Mouse (Mus musculus): ENCODE measurements at regions not wholly inside any gene's neighbourhood (a gene's known extent, or its start where the extent isn't known, plus 50 kb on each side); places are given as distances from the start of the nearest gene placed in this dataset.

GRCm38 (mm10) chr15:62092671-62093185, 1169.9 kb upstream of the A1bg start:
- no peak for TF ChIP-seq CTCF (IDR thresholded peaks at IDR 0.05; ENCODE audit: borderline replicate concordance, control insufficient read depth, extremely low read depth, insufficient read depth, low read length, poor library complexity)
- no peak for TF ChIP-seq POLR2A (IDR thresholded peaks at IDR 0.05; ENCODE audit: control insufficient read depth, extremely low read depth, insufficient read depth, low read length, poor library complexity)
- H3K4me1 ChIP-seq (replicated peaks; ENCODE audit: control insufficient read depth, insufficient read depth, low read length), result peaks cover 16% of the 10 kb centered on the region
- H3K27ac ChIP-seq (ENCODE audit: control insufficient read depth, insufficient read depth, low read length), result peak overlapping the region; percentile 28; the same call in 1 of the 2 replicates
- no peaks in the 10 kb centered on the region for H3K36me3 ChIP-seq (ENCODE audit: control insufficient read depth, insufficient read depth, low read length)
- 12% methylated on average over 5 of the region's 5 CpGs for WGBS
- no peak overlapping the region for H3K4me3 ChIP-seq (ENCODE audit: control insufficient read depth, insufficient read depth, low read length)
- peak; percentile 68 for DNase-seq
- H3K27me3 ChIP-seq (ENCODE audit: control insufficient read depth, insufficient read depth, low read length), result no peaks in the 10 kb centered on the region

GRCm38 (mm10) chr15:62091746-62092659, 1169.2 kb upstream of the A1bg start:
- Histone ChIP-seq H3K36me3 (ENCODE audit: control insufficient read depth, insufficient read depth, low read length) (no peaks in the 10 kb centered on the region), H3K27ac (ENCODE audit: control insufficient read depth, insufficient read depth, low read length) (peak overlapping the region; percentile 28; the same call in 1 of the 2 replicates), H3K4me3 (ENCODE audit: control insufficient read depth, insufficient read depth, low read length) (no peak overlapping the region), H3K27me3 (ENCODE audit: control insufficient read depth, insufficient read depth, low read length) (no peaks in the 10 kb centered on the region), H3K4me1 (replicated peaks; ENCODE audit: control insufficient read depth, insufficient read depth, low read length) (peaks cover 16% of the 10 kb centered on the region)
- DNase-seq, result no peak
- WGBS, result 84% methylated on average over 12 of the region's 12 CpGs
- TF ChIP-seq POLR2A (IDR thresholded peaks at IDR 0.05; ENCODE audit: control insufficient read depth, extremely low read depth, insufficient read depth, low read length, poor library complexity) (no peak), CTCF (IDR thresholded peaks at IDR 0.05; ENCODE audit: borderline replicate concordance, control insufficient read depth, extremely low read depth, insufficient read depth, low read length, poor library complexity) (no peak)

GRCm38 (mm10) chr15:62091144-62091543, 1168.3 kb upstream of the A1bg start:
- no peak overlapping the region for H3K4me3 ChIP-seq (ENCODE audit: control insufficient read depth, insufficient read depth, low read length)
- H3K27ac ChIP-seq (ENCODE audit: control insufficient read depth, insufficient read depth, low read length), result no peak overlapping the region
- WGBS, result 96% methylated on average over 5 of the region's 5 CpGs
- DNase-seq, result no peak
- H3K36me3 ChIP-seq (ENCODE audit: control insufficient read depth, insufficient read depth, low read length), result no peaks in the 10 kb centered on the region
- H3K27me3 ChIP-seq (ENCODE audit: control insufficient read depth, insufficient read depth, low read length), result no peaks in the 10 kb centered on the region
- H3K4me1 ChIP-seq (replicated peaks; ENCODE audit: control insufficient read depth, insufficient read depth, low read length), result peaks cover 16% of the 10 kb centered on the region
- TF ChIP-seq CTCF (IDR thresholded peaks at IDR 0.05; ENCODE audit: borderline replicate concordance, control insufficient read depth, extremely low read depth, insufficient read depth, low read length, poor library complexity) (no peak), POLR2A (IDR thresholded peaks at IDR 0.05; ENCODE audit: control insufficient read depth, extremely low read depth, insufficient read depth, low read length, poor library complexity) (no peak)

GRCm38 (mm10) chr15:62088341-62088740, 1165.5 kb upstream of the A1bg start:
- WGBS, result 97% methylated on average over 4 of the region's 4 CpGs
- DNase-seq, result no peak
- Histone ChIP-seq H3K27me3 (ENCODE audit: control insufficient read depth, insufficient read depth, low read length) (no peaks in the 10 kb centered on the region), H3K4me3 (ENCODE audit: control insufficient read depth, insufficient read depth, low read length) (no peak overlapping the region), H3K4me1 (replicated peaks; ENCODE audit: control insufficient read depth, insufficient read depth, low read length) (peaks cover 14% of the 10 kb centered on the region), H3K27ac (ENCODE audit: control insufficient read depth, insufficient read depth, low read length) (no peak overlapping the region), H3K36me3 (ENCODE audit: control insufficient read depth, insufficient read depth, low read length) (no peaks in the 10 kb centered on the region)
- TF ChIP-seq POLR2A (IDR thresholded peaks at IDR 0.05; ENCODE audit: control insufficient read depth, extremely low read depth, insufficient read depth, low read length, poor library complexity) (no peak), CTCF (IDR thresholded peaks at IDR 0.05; ENCODE audit: borderline replicate concordance, control insufficient read depth, extremely low read depth, insufficient read depth, low read length, poor library complexity) (no peak)

- no peak overlapping the region for H3K4me3 ChIP-seq (ENCODE audit: control insufficient read depth, insufficient read depth, low read length)
- TF ChIP-seq CTCF (IDR thresholded peaks at IDR 0.05; ENCODE audit: borderline replicate concordance, control insufficient read depth, extremely low read depth, insufficient read depth, low read length, poor library complexity), result no peak
- TF ChIP-seq POLR2A (IDR thresholded peaks at IDR 0.05; ENCODE audit: control insufficient read depth, extremely low read depth, insufficient read depth, low read length, poor library complexity), result no peak
- no peaks in the 10 kb centered on the region for H3K36me3 ChIP-seq (ENCODE audit: control insufficient read depth, insufficient read depth, low read length)
- DNase-seq, result no peak
- H3K4me1 ChIP-seq (replicated peaks; ENCODE audit: control insufficient read depth, insufficient read depth, low read length), result peaks cover 11% of the 10 kb centered on the region
- H3K27me3 ChIP-seq (ENCODE audit: control insufficient read depth, insufficient read depth, low read length), result no peaks in the 10 kb centered on the region
- WGBS, result 95% methylated on average over 6 of the region's 6 CpGs
- no peak overlapping the region for H3K27ac ChIP-seq (ENCODE audit: control insufficient read depth, insufficient read depth, low read length)
Measured at GRCm38 (mm10) chr15:62087755-62088154, 1164.9 kb upstream of the A1bg start.

GRCm38 (mm10) chr15:62086037-62086436, 1163.2 kb upstream of the A1bg start:
- Histone ChIP-seq H3K27me3 (ENCODE audit: control insufficient read depth, insufficient read depth, low read length) (no peaks in the 10 kb centered on the region), H3K27ac (ENCODE audit: control insufficient read depth, insufficient read depth, low read length) (no peak overlapping the region), H3K4me1 (replicated peaks; ENCODE audit: control insufficient read depth, insufficient read depth, low read length) (no peaks in the 10 kb centered on the region), H3K36me3 (ENCODE audit: control insufficient read depth, insufficient read depth, low read length) (no peaks in the 10 kb centered on the region), H3K4me3 (ENCODE audit: control insufficient read depth, insufficient read depth, low read length) (no peak overlapping the region)
- TF ChIP-seq CTCF (IDR thresholded peaks at IDR 0.05; ENCODE audit: borderline replicate concordance, control insufficient read depth, extremely low read depth, insufficient read depth, low read length, poor library complexity) (no peak), POLR2A (IDR thresholded peaks at IDR 0.05; ENCODE audit: control insufficient read depth, extremely low read depth, insufficient read depth, low read length, poor library complexity) (no peak)
- 94% methylated on average over 3 of the region's 3 CpGs for WGBS
- no peak for DNase-seq
